Mouse (Mus musculus): Measurements from ENCODE around the gene Epm2a.
A peak's percentile ranks its signal among the peaks of the same experiment; 100 is the strongest.
"Not testable (repeated sequence)": the region's sequence is repeated elsewhere in the genome, so short reads cannot be mapped to it uniquely, and the experiment has no call there.

Epm2a gene

GRCm38 (mm10) chr10:11343205-11344141 lies at the start of gene Epm2a:
Gene Epm2a, plus strand, starts transcription at chr10:11343404.
- peak; percentile 91 for DNase-seq (ENCODE audit: low read depth)

- no peak for DNase-seq (ENCODE audit: low read depth)
Observed at GRCm38 (mm10) chr10:11298418-11298817, 44.8 kb upstream of the Epm2a start.

GRCm38 (mm10) chr10:11305365-11306053 lies 37.7 kb upstream of the Epm2a start:
- DNase-seq (ENCODE audit: low read depth), result peak; percentile 71

- peak; percentile 77 for DNase-seq (ENCODE audit: low read depth)
Observed at GRCm38 (mm10) chr10:11306054-11306367, 37.2 kb upstream of the Epm2a start.

- no peak for DNase-seq (ENCODE audit: low read depth)
Observed at GRCm38 (mm10) chr10:11309866-11310265, 33.3 kb upstream of the Epm2a start.

GRCm38 (mm10) chr10:11310481-11310880 lies 32.7 kb upstream of the Epm2a start:
- DNase-seq (ENCODE audit: low read depth), result no peak

- not testable (repeated sequence) for DNase-seq (ENCODE audit: low read depth)
Observed at GRCm38 (mm10) chr10:11317856-11318454, 25.2 kb upstream of the Epm2a start.

GRCm38 (mm10) chr10:11319446-11319970 lies 23.7 kb upstream of the Epm2a start:
- no peak for DNase-seq (ENCODE audit: low read depth)

- DNase-seq (ENCODE audit: low read depth), result no peak
Observed at GRCm38 (mm10) chr10:11322316-11322715, 20.9 kb upstream of the Epm2a start.

GRCm38 (mm10) chr10:11323202-11323898 lies 19.9 kb upstream of the Epm2a start:
- no peak for DNase-seq (ENCODE audit: low read depth)

GRCm38 (mm10) chr10:11326526-11326925 lies 16.7 kb upstream of the Epm2a start:
- DNase-seq (ENCODE audit: low read depth), result peak; percentile 43

GRCm38 (mm10) chr10:11344536-11345468 lies 1.6 kb downstream of the Epm2a start:
- DNase-seq (ENCODE audit: low read depth), result peak; percentile 27

GRCm38 (mm10) chr10:11350243-11350974 lies 7.2 kb downstream of the Epm2a start:
- DNase-seq (ENCODE audit: low read depth), result not testable (repeated sequence)

GRCm38 (mm10) chr10:11354609-11355008 lies 11.4 kb downstream of the Epm2a start:
- DNase-seq (ENCODE audit: low read depth), result no peak

- DNase-seq (ENCODE audit: low read depth), result peak; percentile 76
Observed at GRCm38 (mm10) chr10:11361985-11362692, 18.9 kb downstream of the Epm2a start.

GRCm38 (mm10) chr10:11362896-11363487 lies 19.8 kb downstream of the Epm2a start:
- DNase-seq (ENCODE audit: low read depth), result peak; percentile 11

- no peak for DNase-seq (ENCODE audit: low read depth)
Observed at GRCm38 (mm10) chr10:11381302-11381701, 38.1 kb downstream of the Epm2a start.

GRCm38 (mm10) chr10:11410926-11411325 lies 67.7 kb downstream of the Epm2a start:
- DNase-seq (ENCODE audit: low read depth), result peak; percentile 15

GRCm38 (mm10) chr10:11420071-11420470 lies 76.9 kb downstream of the Epm2a start:
- no peak for DNase-seq (ENCODE audit: low read depth)

All from NIH3T3 (cell line).